Mouse (Mus musculus): Measurements from ENCODE around the gene Acap3. TPM values are rescaled to one million over a fixed set of nuclear protein-coding genes. Genes with fewer than 3 reads are reported as not detected.

Gene Acap3
- polyA plus RNA-seq, 1 experiment = 3.8 TPM

GRCm38 (mm10) chr4:155892438-155893211 lies 1.0 kb downstream of the Acap3 start:
- Histone ChIP-seq H3K36me3 (ENCODE audit: control insufficient read depth) (peaks cover 55% of the 10 kb centered on the region), H3K9me3 (ENCODE audit: control insufficient read depth, low read length) (peaks cover 6% of the 10 kb centered on the region), H3K27me3 (ENCODE audit: control insufficient read depth) (no peaks in the 10 kb centered on the region), H3K4me1 (ENCODE audit: control insufficient read depth) (peaks cover 58% of the 10 kb centered on the region), H3K4me3 (replicated peaks) (peak overlapping the region; percentile 89)
- TF ChIP-seq TAL1 (IDR thresholded peaks at IDR 0.05; ENCODE audit: low read length) (no peak; the same call in 2 of the 3 replicates), GATA1 (IDR thresholded peaks at IDR 0.05; ENCODE audit: low read length) (no peak)

- H3K4me3 ChIP-seq (replicated peaks) = peak overlapping the region; percentile 89
- peaks cover 58% of the 10 kb centered on the region for H3K4me1 ChIP-seq (ENCODE audit: control insufficient read depth)
- no peak for TF ChIP-seq GATA1 (IDR thresholded peaks at IDR 0.05; ENCODE audit: low read length)
- H3K27me3 ChIP-seq (ENCODE audit: control insufficient read depth) = no peaks in the 10 kb centered on the region
- peaks cover 53% of the 10 kb centered on the region for H3K36me3 ChIP-seq (ENCODE audit: control insufficient read depth)
- peaks cover 9% of the 10 kb centered on the region for H3K9me3 ChIP-seq (ENCODE audit: control insufficient read depth, low read length)
Measured at GRCm38 (mm10) chr4:155893212-155893690, 1.6 kb downstream of the Acap3 start.

- peak overlapping the region; percentile 89 for H3K4me3 ChIP-seq (replicated peaks)
- TF ChIP-seq GATA1 (IDR thresholded peaks at IDR 0.05; ENCODE audit: low read length) (no peak), TAL1 (IDR thresholded peaks at IDR 0.05; ENCODE audit: low read length) (no peak)
- H3K9me3 ChIP-seq (ENCODE audit: control insufficient read depth, low read length) = peaks cover 9% of the 10 kb centered on the region
- peaks cover 53% of the 10 kb centered on the region for H3K36me3 ChIP-seq (ENCODE audit: control insufficient read depth)
- peaks cover 58% of the 10 kb centered on the region for H3K4me1 ChIP-seq (ENCODE audit: control insufficient read depth)
- no peaks in the 10 kb centered on the region for H3K27me3 ChIP-seq (ENCODE audit: control insufficient read depth)
Measured at GRCm38 (mm10) chr4:155894311-155894881, 2.8 kb downstream of the Acap3 start.

- no peak for TF ChIP-seq TAL1 (IDR thresholded peaks at IDR 0.05; ENCODE audit: low read length)
- no peak for TF ChIP-seq GATA1 (IDR thresholded peaks at IDR 0.05; ENCODE audit: low read length)
- H3K4me3 ChIP-seq (replicated peaks) = peak overlapping the region; percentile 89
- peaks cover 56% of the 10 kb centered on the region for H3K4me1 ChIP-seq (ENCODE audit: control insufficient read depth)
- H3K9me3 ChIP-seq (ENCODE audit: control insufficient read depth, low read length) = peaks cover 9% of the 10 kb centered on the region
- peaks cover 54% of the 10 kb centered on the region for H3K36me3 ChIP-seq (ENCODE audit: control insufficient read depth)
- H3K27me3 ChIP-seq (ENCODE audit: control insufficient read depth) = no peaks in the 10 kb centered on the region
Measured at GRCm38 (mm10) chr4:155895216-155895615, 3.6 kb downstream of the Acap3 start.

- H3K4me3 ChIP-seq (replicated peaks) = no peak overlapping the region
- TF ChIP-seq GATA1 (IDR thresholded peaks at IDR 0.05; ENCODE audit: low read length) = no peak
- no peak for TF ChIP-seq TAL1 (IDR thresholded peaks at IDR 0.05; ENCODE audit: low read length)
Measured at GRCm38 (mm10) chr4:155895826-155896225, 4.2 kb downstream of the Acap3 start.

GRCm38 (mm10) chr4:155896461-155896860 lies 4.8 kb downstream of the Acap3 start:
- TF ChIP-seq TAL1 (IDR thresholded peaks at IDR 0.05; ENCODE audit: low read length) = no peak
- no peak for TF ChIP-seq GATA1 (IDR thresholded peaks at IDR 0.05; ENCODE audit: low read length)
- Histone ChIP-seq H3K4me3 (replicated peaks) (no peak overlapping the region), H3K27me3 (ENCODE audit: control insufficient read depth) (no peaks in the 10 kb centered on the region), H3K4me1 (ENCODE audit: control insufficient read depth) (peaks cover 44% of the 10 kb centered on the region), H3K36me3 (ENCODE audit: control insufficient read depth) (peaks cover 66% of the 10 kb centered on the region), H3K9me3 (ENCODE audit: control insufficient read depth, low read length) (peaks cover 9% of the 10 kb centered on the region)

More at GRCm38 (mm10) chr4:155895826-155896225, 4.2 kb downstream of the Acap3 start:
- H3K9me3 ChIP-seq (ENCODE audit: control insufficient read depth, low read length) = peaks cover 9% of the 10 kb centered on the region
- peaks cover 60% of the 10 kb centered on the region for H3K36me3 ChIP-seq (ENCODE audit: control insufficient read depth)
- H3K27me3 ChIP-seq (ENCODE audit: control insufficient read depth) = no peaks in the 10 kb centered on the region
- peaks cover 50% of the 10 kb centered on the region for H3K4me1 ChIP-seq (ENCODE audit: control insufficient read depth)

GRCm38 (mm10) chr4:155898318-155898717 lies 6.7 kb downstream of the Acap3 start:
- no peak for TF ChIP-seq GATA1 (IDR thresholded peaks at IDR 0.05; ENCODE audit: low read length)
- TF ChIP-seq TAL1 (IDR thresholded peaks at IDR 0.05; ENCODE audit: low read length) = no peak
- Histone ChIP-seq H3K4me3 (replicated peaks) (no peak overlapping the region), H3K4me1 (ENCODE audit: control insufficient read depth) (peaks cover 28% of the 10 kb centered on the region), H3K27me3 (ENCODE audit: control insufficient read depth) (no peaks in the 10 kb centered on the region), H3K9me3 (ENCODE audit: control insufficient read depth, low read length) (peaks cover 9% of the 10 kb centered on the region), H3K36me3 (ENCODE audit: control insufficient read depth) (peaks cover 82% of the 10 kb centered on the region)

GRCm38 (mm10) chr4:155899355-155899754 lies 7.7 kb downstream of the Acap3 start:
- H3K4me1 ChIP-seq (ENCODE audit: control insufficient read depth) = peaks cover 18% of the 10 kb centered on the region
- no peak overlapping the region for H3K4me3 ChIP-seq (replicated peaks)
- H3K9me3 ChIP-seq (ENCODE audit: control insufficient read depth, low read length) = peaks cover 9% of the 10 kb centered on the region
- no peaks in the 10 kb centered on the region for H3K27me3 ChIP-seq (ENCODE audit: control insufficient read depth)
- TF ChIP-seq GATA1 (IDR thresholded peaks at IDR 0.05; ENCODE audit: low read length) (no peak), TAL1 (IDR thresholded peaks at IDR 0.05; ENCODE audit: low read length) (no peak)
- H3K36me3 ChIP-seq (ENCODE audit: control insufficient read depth) = peaks cover 91% of the 10 kb centered on the region

- Histone ChIP-seq H3K4me1 (ENCODE audit: control insufficient read depth) (no peaks in the 10 kb centered on the region; the same call in 1 of the 2 replicates), H3K27me3 (ENCODE audit: control insufficient read depth) (no peaks in the 10 kb centered on the region), H3K36me3 (ENCODE audit: control insufficient read depth) (peaks cover 96% of the 10 kb centered on the region), H3K4me3 (replicated peaks) (no peak overlapping the region), H3K9me3 (ENCODE audit: control insufficient read depth, low read length) (peaks cover 9% of the 10 kb centered on the region)
- TF ChIP-seq TAL1 (IDR thresholded peaks at IDR 0.05; ENCODE audit: low read length) (no peak), GATA1 (IDR thresholded peaks at IDR 0.05; ENCODE audit: low read length) (no peak)
Measured at GRCm38 (mm10) chr4:155901205-155901604, 9.6 kb downstream of the Acap3 start.
